Mouse (Mus musculus): ENCODE results near the gene Ndufs6.

DNA sequence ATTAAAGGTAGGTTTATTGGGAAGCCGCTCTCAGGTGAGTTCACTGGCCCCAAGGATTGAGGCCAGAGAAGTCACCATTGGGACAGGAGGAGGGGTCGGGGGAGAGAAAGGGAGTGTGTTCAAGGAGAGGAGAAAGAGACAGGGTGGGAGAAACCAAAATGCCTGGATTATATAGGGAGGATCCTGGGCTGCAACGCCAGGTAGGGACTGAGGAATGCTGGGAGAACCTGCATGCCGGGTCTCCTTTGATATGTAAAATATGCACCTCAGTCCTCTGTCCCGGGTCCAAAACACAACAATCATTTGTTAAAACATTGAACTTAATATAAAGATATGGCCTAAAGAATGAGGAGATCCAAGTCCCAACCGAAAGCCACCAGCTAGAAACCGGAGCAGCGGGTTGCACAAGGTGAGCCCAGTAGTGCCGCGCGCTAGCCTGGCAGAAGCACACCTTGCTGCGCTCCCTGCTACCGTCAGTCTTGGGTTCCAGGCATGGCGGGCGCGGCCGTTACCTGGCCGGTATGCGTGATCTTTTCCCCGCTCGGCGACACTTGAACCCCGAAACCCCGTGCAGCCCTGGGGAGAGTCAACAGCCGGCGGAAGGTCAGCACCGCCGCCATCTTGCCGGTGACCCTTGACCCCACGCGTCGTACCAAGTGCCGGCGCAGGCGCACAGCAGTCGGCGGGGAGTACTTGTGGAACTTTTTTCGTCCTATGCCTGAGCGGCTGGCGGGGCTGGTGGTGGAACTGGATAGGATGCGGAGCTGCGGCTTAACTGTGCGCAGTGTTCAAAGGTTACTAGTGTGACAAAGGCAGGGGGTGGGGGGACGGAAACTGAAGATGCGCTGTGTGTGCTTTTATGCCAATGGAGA is at the start of gene Ndufs6, which contains the start of gene Mrpl36:
- no peak for TF ChIP-seq CTCF (IDR thresholded peaks at IDR 0.05; ENCODE audit: control insufficient read depth, insufficient read depth, insufficient replicate concordance, low read depth, low read length)
- TF ChIP-seq POLR2A (IDR thresholded peaks at IDR 0.05; ENCODE audit: control insufficient read depth, low read depth, low read length) = peak; percentile 87
